Mouse (Mus musculus) frontal cortex, adult (tissue): ENCODE data around the gene Pprc1.
A peak's percentile ranks its signal among the peaks of the same experiment; 100 is the strongest.

Source experiments
- ATAC-seq: cut with Nextera tagmentation; 2 replicates; pipeline ENCODE4 v1.9.2; 2017; ENCODE audit warnings: mild to moderate bottlenecking, moderate library complexity, mixed read lengths; ENCODE audit not compliant: low TSS enrichment

Pprc1 gene

GRCm38 (mm10) chr19:46056388-46056946 lies 11.8 kb downstream of the Pprc1 start:
- ATAC-seq, result peak; percentile 97

DNA sequence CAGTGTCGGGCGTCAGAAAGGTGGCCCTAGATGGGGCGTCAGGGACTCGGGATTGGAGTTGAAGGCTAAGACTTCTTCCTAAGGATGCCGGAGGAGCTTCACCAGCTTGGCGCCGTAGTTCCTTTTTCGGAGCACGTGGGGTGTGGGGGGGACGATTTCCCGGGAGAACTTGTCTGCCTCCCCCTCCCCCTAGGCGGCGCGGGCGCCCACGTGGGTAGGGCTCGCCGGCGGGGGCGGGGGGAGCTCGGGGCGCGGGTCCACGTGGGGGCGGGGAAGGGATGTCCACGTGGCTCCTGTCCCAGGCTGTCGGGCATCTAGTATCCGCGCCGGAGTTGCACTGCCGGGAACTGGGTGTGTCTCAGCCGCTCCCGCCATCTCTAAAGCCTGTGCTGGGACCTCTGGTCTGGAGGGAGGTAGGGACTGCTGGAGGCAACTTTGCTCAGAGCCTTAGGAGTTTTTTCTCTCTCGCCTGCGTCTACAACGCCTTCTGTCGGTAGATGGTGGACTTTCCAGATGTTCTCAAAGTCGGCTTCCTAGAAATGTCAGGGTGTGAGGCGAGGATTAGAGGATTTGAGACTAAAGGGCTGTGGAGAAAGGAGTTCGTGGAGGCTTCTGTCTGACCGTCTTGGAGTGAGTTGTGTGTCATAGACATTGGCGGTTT lies 12.4 kb downstream of the Pprc1 start:
- ATAC-seq, result no peak

DNA sequence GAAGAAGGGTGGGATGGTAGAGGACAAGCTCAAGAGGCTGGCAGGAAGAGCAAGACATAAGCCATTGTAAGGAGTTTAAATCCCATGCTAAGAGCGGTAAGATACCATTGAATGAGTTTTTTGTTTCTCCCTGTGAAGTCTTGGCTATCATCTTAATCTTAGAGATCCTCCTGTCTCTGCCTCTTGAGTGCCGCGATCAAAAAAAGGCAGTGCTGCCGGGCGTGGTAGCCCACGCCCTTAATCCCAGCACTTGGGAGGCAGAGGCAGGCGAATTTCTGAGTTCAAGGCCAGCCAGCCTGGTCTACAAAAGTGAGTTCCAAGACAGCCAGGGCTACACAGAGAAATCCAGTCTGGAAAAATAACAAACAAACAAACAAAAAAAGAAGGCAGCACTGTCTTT lies 13.8 kb downstream of the Pprc1 start:
- ATAC-seq, result no peak

- ATAC-seq, result no peak
Observed at GRCm38 (mm10) chr19:46060845-46061244, 16.2 kb downstream of the Pprc1 start.

DNA sequence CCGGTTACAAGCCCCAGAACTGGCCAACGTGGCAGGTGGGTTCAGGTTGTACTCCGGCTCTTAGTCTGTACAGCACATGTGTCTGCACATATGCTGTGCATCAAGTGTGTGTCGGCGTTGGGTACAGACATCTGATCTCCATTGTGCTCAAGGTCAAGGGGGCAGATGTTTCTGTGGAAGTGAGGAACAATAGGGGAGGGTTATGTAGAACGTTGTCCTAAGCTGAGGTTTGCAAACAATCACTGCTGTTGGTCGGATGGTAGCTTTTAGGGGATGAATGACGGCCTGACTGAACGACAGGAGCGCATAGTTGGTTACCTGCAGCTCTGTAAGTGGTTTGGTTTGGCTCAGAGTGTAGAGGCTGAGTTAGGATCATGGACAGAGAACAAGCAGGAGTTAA lies 23.4 kb downstream of the Pprc1 start:
- ATAC-seq, result no peak

- ATAC-seq, result no peak
Observed at GRCm38 (mm10) chr19:46073285-46073684, 28.6 kb downstream of the Pprc1 start.

DNA sequence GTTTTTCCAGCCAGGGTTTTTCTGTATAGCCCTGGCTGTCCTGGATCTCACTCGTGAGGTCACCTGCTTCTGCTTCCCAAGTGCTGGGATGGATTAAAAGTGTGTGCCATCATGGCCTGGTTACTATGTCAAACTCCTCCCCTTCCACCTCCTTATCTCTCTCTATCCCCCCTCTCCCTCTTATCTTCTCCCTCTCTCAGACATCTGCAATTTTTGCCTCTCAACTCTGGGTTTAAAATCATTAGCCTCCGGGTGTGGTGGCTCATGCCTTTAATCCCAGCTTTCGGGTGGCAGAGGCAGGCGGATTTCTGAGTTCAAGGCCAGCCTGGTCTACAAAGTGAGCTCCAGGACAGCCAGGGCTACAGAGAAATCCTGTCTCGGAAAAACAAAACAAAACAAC lies 29.6 kb downstream of the Pprc1 start:
- ATAC-seq, result no peak

- ATAC-seq, result peak; percentile 96
Observed at GRCm38 (mm10) chr19:46075616-46076607, 31.2 kb downstream of the Pprc1 start, which contains the start of gene Nolc1. Gene Nolc1, plus strand, starts transcription at chr19:46075863.

GRCm38 (mm10) chr19:46078535-46078934 lies 33.8 kb downstream of the Pprc1 start:
- no peak for ATAC-seq

DNA sequence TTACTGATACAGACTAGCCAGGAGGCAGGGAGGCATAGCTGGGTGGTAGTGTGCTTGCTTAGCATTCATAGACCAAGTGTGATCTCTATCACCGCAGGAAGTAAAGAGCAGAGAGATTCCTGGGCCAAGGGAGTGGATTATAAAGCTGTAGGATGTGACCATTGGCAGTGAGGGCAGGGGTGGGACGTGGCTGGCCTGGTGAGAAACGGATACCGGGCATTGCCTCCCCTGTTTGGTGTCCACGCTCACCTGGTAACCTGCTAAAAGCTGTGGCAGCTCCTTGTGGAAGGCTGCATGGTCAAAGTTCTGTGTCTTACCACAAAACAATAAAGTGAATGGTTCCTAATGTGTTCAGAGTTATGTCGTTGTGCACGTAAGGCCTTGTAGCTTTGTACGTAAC lies 40.5 kb downstream of the Pprc1 start:
- no peak for ATAC-seq

DNA sequence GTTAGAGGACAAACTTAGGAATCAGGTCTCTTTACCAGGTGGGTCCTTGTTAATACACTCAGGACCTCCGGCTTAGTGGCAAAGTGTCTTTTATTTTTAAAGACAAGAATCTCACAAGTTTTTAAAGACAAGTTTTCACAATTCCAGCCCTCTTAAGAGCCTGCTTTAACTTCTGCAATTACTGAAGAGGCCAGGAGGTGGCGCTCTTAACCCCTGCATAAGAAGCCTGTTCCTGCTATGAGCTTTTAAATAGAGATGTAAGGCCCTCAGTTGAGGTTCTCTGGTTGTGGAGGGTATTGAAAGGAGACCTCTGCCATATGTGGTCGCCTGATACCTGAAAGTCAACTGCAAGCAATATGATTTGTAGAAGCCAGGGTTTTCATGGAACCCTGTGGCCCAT lies 41.7 kb downstream of the Pprc1 start:
- no peak for ATAC-seq

DNA sequence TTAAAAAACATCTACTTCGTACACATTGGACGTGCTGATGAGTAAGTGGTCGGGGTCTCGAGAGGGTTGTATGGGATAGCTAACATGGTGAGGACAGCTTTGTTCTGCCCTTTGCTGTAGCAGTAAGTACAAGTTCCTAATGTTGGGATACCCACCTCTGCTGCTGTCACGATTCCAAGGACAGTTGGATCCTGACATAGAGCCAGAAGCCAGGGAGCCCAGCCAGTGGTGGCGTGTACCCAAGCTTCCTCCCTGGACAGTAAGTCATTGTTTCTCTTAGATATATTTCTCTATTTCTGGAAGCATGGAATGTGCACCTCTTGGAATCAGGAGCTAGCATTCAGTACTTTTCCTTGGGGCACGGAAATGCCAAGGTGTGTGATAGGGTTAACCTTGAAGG lies 43.2 kb downstream of the Pprc1 start:
- ATAC-seq, result no peak

DNA sequence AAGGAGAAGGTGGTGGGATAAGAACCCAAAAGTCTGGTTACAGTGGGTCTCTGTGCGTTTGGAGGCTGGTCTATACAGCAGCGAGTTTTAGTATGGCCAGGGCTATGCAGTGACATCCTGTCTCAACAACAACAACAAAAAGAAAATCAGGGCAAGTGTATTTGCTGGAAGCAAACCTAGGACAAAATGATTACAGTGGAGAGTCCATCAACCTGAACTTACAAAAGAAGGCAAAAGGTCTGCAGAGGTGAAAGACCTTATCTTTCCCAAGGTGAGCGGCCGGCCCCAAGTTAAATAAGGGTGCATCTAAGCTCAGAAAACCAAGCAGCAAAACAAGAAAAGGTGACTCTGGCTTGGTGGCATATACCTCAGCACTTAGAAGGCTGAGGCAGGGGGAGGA lies 47.0 kb downstream of the Pprc1 start:
- no peak for ATAC-seq

- ATAC-seq, result no peak
Observed at GRCm38 (mm10) chr19:46094144-46094543, 49.5 kb downstream of the Pprc1 start.

- no peak for ATAC-seq
Observed at GRCm38 (mm10) chr19:46095291-46095690, 50.6 kb downstream of the Pprc1 start.

DNA sequence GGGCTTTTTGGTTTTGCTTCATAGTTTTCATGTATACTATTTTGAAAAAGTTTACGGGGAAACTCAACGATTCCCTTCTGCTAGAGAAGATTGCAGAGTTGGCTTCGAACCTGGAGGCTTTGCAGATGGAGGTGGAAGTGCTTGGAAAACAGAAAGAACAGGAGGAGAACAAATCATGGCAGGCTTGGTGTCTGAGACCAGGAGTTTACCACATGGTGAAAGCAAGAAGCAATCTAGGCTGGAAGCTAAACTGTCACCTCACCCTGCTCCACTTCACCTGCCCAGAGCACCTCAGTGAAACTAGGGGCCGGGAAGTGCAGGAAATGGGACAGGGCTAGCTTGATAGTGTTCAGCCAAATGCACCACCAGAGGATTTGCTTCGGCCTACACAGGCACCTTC lies 51.7 kb downstream of the Pprc1 start:
- no peak for ATAC-seq

DNA sequence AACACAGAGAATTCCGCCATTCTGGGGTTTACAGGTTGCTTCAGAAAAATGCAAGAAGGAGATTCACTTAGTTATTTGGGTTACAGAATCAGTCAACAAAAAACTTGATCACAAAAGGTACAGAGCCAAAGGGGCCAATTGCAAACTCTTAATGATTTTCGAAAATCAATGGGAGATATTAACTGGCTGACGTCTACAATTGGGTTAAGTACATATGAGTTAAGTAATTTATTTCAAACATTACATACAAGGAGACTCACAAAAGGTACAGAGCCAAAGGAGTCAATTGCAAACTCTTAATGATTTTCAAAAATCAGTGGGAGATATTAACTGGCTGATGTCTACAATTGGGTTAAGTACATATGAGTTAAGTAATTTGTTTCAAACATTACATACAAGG lies 54.9 kb downstream of the Pprc1 start:
- ATAC-seq, result no peak

- no peak for ATAC-seq
Observed at GRCm38 (mm10) chr19:46103437-46104186, 58.9 kb downstream of the Pprc1 start.

DNA sequence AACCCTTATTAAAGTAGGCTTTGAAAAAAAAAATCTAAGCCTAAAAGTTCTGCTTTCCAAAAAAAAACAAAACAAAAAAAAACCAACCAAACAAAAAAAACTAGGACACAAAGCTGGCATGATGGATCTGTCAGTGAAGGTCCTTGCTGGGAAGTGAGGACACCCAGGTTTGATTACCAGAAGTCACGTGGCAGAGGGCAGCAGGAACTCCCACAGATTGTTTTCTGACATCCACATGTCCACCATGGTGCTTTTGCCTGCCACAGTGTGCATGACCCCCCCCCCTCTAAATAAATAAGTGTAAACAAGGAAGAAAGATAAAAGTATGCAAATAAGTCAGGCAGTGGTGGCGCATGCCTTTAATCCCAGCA lies 59.5 kb downstream of the Pprc1 start:
- no peak for ATAC-seq

DNA sequence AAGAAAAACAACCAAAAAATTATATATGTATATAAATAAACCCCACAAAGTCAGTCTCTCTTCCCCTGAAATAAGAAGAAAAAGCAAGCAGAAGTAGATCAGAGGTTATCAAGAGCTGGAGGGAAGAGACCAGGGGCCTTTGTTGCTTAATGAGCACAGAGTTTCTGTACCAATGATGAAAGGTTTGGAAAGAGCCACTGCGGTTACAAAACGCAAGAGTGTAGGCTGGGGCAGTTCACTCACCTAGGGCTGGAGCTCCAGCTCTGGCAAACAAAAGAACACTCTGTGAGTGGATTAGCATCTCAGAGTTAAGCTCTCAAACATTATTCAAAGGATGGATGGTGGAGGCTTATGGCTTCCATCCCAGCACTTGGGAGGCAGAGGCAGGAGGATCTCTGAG lies 65.5 kb downstream of the Pprc1 start:
- no peak for ATAC-seq

DNA sequence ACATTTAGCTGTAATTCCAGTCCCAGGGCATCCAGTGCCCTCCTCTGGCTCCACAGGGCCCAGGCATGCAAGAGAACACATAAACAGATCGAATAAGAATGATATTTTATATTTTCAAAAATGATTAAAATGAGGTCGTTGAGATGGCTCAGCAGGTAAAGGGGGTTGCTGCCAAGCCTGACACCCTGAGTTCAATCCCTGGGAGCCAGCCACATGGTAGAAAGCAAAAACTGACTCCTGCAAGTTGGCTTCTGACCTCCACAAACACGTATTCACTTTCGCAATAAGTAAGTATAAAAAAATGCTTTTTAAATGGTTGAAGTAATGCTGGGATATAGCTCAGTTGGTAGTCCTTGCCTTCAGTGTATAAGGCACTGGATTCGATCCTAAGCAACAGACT lies 66.1 kb downstream of the Pprc1 start:
- no peak for ATAC-seq

DNA sequence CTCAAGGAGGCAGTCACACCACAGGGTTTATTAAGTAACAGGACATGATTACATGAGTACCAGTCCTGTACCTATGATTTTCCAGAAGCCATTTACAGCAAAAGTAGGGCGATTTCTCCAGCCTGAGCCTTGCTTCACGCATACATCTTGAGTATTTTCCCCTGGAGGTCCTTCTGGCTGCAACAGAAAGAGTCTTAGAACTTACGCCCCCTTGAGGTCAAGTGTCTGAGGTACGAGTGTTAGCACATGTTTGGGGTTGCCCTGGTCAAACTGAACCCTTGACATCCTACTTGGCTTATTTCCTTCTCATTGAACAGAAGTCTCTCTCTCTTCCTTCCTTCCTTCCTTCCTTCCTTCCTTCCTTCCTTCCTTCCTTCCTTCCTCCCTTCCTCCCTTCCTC lies 69.9 kb downstream of the Pprc1 start:
- no peak for ATAC-seq
